ENCODE assay signal across 23 mouse cellular contexts in genomic region chr12:36190343-36190742, GRCm38 (mm10). TPM values are rescaled to one million over a fixed set of nuclear protein-coding genes. Genes with fewer than 3 reads are reported as not detected.
DNase-seq lines count a peak whose midpoint lies in the region; ATAC-seq lines count a peak whose summit lies in the region.
"Had no signal": no experiment of that assay in that cellular context is flagged by ENCODE, and none has a peak within 500 bp of the region (broad histone marks: within the 10 kb centered on the region; RNA-seq: fewer than 3 reads in every experiment).

No protein-coding gene starts in this region.

- WGBS in kidney, embryonic 16.5 days = 90% methylated on average over 5 of the region's 5 CpGs

- peak; percentile 36 for DNase-seq in thymus, postnatal 0 days (ENCODE audit: low spot score)
- no peak for DNase-seq in thymus, postnatal 10 days (ENCODE audit: low spot score in 2 of 2)
- DNase-seq in CD4-positive, CD25-positive, alpha-beta regulatory T cell, adult 2 months (ENCODE audit: low read depth, low spot score) = peak; percentile 35
- no peak for DNase-seq in heart, adult 9 months (ENCODE audit: low spot score in 2 of 2)
- no peak for DNase-seq in layer of hippocampus, adult 18-20 months (ENCODE audit: low spot score in 2 of 2)
- DNase-seq: adrenal gland, postnatal 10 days; cerebellum, adult 8-10 months; cerebellum, postnatal 36 days; gastrocnemius, postnatal 10 days; heart, postnatal 4 days; liver, embryonic 13.5 days; lung, embryonic 14.5 days; right cerebral cortex, postnatal 14 days had no signal

- H3K9ac ChIP-seq in kidney, embryonic 16.5 days (replicated peaks; ENCODE audit: low read length) = no peak overlapping the region
- H3K9ac ChIP-seq: embryonic facial prominence, embryonic 15.5 days; forebrain, embryonic 15.5 days; heart, embryonic 15.5 days; limb, embryonic 13.5 days; liver, embryonic 13.5 days; lung, embryonic 14.5 days; midbrain, embryonic 12.5 days had no signal

- no peaks in the 10 kb centered on the region for H3K9me3 ChIP-seq in kidney, embryonic 16.5 days (ENCODE audit: low read length)
- H3K9me3 ChIP-seq: embryonic facial prominence, embryonic 15.5 days; forebrain, embryonic 15.5 days; heart, embryonic 15.5 days; limb, embryonic 13.5 days; liver, embryonic 13.5 days; midbrain, embryonic 12.5 days had no signal

- no peaks in the 10 kb centered on the region for H3K4me1 ChIP-seq in kidney, embryonic 16.5 days (ENCODE audit: insufficient read depth, low read length)
- H3K4me1 ChIP-seq: embryonic facial prominence, embryonic 15.5 days; forebrain, embryonic 15.5 days; heart, embryonic 15.5 days; limb, embryonic 13.5 days; liver, embryonic 13.5 days; midbrain, embryonic 12.5 days had no signal

- peaks cover 60% of the 10 kb centered on the region for H3K36me3 ChIP-seq in kidney, embryonic 16.5 days (ENCODE audit: insufficient read depth, low read length)

- no peak overlapping the region for H3K4me2 ChIP-seq in kidney, embryonic 16.5 days (replicated peaks; ENCODE audit: low read depth, low read length)
- H3K4me2 ChIP-seq: embryonic facial prominence, embryonic 15.5 days; forebrain, embryonic 15.5 days; heart, embryonic 15.5 days; limb, embryonic 13.5 days; liver, embryonic 13.5 days; lung, embryonic 14.5 days; midbrain, embryonic 12.5 days had no signal

- H3K4me3 ChIP-seq in kidney, embryonic 16.5 days (ENCODE audit: low read length) = no peak overlapping the region
- H3K4me3 ChIP-seq: embryonic facial prominence, embryonic 15.5 days; forebrain, embryonic 15.5 days; heart, embryonic 15.5 days; limb, embryonic 13.5 days; liver, embryonic 13.5 days; midbrain, embryonic 12.5 days had no signal

- ATAC-seq in activated CD4-positive, CD25-positive, alpha-beta regulatory T cell, adult 4 months = peak; percentile 77
- peak; percentile 72 for ATAC-seq in megakaryocyte, adult 5-6 weeks (ENCODE audit: poor library complexity, severe bottlenecking)
- no peak for ATAC-seq in kidney, embryonic 16.5 days (ENCODE audit: low FRiP score, low TSS enrichment)
- ATAC-seq: forebrain, embryonic 15.5 days; hindbrain, embryonic 16.5 days; intestine, postnatal 0 days had no signal

- H3K27me3 ChIP-seq in kidney, embryonic 16.5 days (ENCODE audit: insufficient read depth, low read length) = no peaks in the 10 kb centered on the region
- H3K27me3 ChIP-seq: embryonic facial prominence, embryonic 15.5 days; forebrain, embryonic 15.5 days; heart, embryonic 15.5 days; limb, embryonic 13.5 days; liver, embryonic 13.5 days; midbrain, embryonic 12.5 days had no signal

- H3K27ac ChIP-seq in kidney, embryonic 16.5 days (ENCODE audit: low read length) = no peak overlapping the region
- H3K27ac ChIP-seq: embryonic facial prominence, embryonic 15.5 days; forebrain, embryonic 15.5 days; heart, embryonic 15.5 days; limb, embryonic 13.5 days; liver, embryonic 13.5 days; midbrain, embryonic 12.5 days had no signal

RNA-seq across cellular contexts. Expression of gene Bzw2, which starts 32.5 kb away (rescaled TPM):
- 251 and 260 TPM in 2 replicates for polyA plus RNA-seq in thymus, postnatal 0 days (2015; fragmentation: Nextera tagmentation; extraction: Ambion mirVana)
- 100 to 1,000 TPM; 170 to 178 TPM for polyA plus RNA-seq in activated CD4-positive, CD25-positive, alpha-beta regulatory T cell, adult 4 months (2017; shearing (Covaris generic))
- total RNA-seq in megakaryocyte, adult 5-6 weeks (2015) = 26.5 and 30.0 TPM in 2 replicates
- total RNA-seq in megakaryocyte, adult 5-6 weeks (2017) = 20.0 and 24.5 TPM in 2 replicates
- polyA plus RNA-seq in kidney, embryonic 16.5 days (2015; fragmentation: Nextera tagmentation; extraction: Ambion mirVana) = 198 and 218 TPM in 2 replicates
- total RNA-seq in layer of hippocampus, adult 18-20 months (2021) = 10 to 100 TPM; 55.1 to 55.8 TPM

RNA-seq across cellular contexts. Expression of gene Ankmy2, which starts 33.4 kb away (rescaled TPM):
- polyA plus RNA-seq in thymus, postnatal 0 days (2015; fragmentation: Nextera tagmentation; extraction: Ambion mirVana) = 24.1 and 24.4 TPM in 2 replicates
- 10 to 100 TPM; 38.5 to 41.6 TPM for polyA plus RNA-seq in activated CD4-positive, CD25-positive, alpha-beta regulatory T cell, adult 4 months (2017; shearing (Covaris generic))
- total RNA-seq in megakaryocyte, adult 5-6 weeks (2015) = 13.8 and 15.5 TPM in 2 replicates
- total RNA-seq in megakaryocyte, adult 5-6 weeks (2017) = 17.2 and 21.6 TPM in 2 replicates
- polyA plus RNA-seq in kidney, embryonic 16.5 days (2015; fragmentation: Nextera tagmentation; extraction: Ambion mirVana) = 37.4 and 41.6 TPM in 2 replicates
- total RNA-seq in layer of hippocampus, adult 18-20 months (2021) = 10 to 100 TPM; 54.3 to 55.3 TPM

Comparison
In these comparisons a context has a peak if more than half of its experiments do, and no peak if none do; other contexts are left out.
1. DNase-seq: peak in thymus, postnatal 0 days (single experiment) and CD4-positive, CD25-positive, alpha-beta regulatory T cell, adult 2 months (single experiment); none in thymus, postnatal 10 days (0 of 2), heart, adult 9 months (0 of 2) and layer of hippocampus, adult 18-20 months (0 of 2).